Mouse (Mus musculus) neural tube, embryonic 12.5 days (tissue): ENCODE results near the gene Gdap1l1. TPM values are rescaled to one million over a fixed set of nuclear protein-coding genes. Genes with fewer than 3 reads are reported as not detected.

ENCODE experiments used
- ATAC-seq: fragments of 200-750 bp; cut with Nextera tagmentation; 2 replicates; pipeline ENCODE4 v1.8.0; 2017; ENCODE audit warnings: low read depth, mild to moderate bottlenecking, moderate TSS enrichment, moderate library complexity; ENCODE audit not compliant: low FRiP score
- H3K27ac ChIP-seq: fragments of 300-500 bp; sonication (generic); 2 replicates; pipeline ENCODE4 v1.5.1; 2016
- H3K27me3 ChIP-seq: fragments of 300-500 bp; sonication (generic); replicated peaks from 2 replicates; pipeline ENCODE4 v1.6.1; 2016; ENCODE audit warnings: mild to moderate bottlenecking
- H3K36me3 ChIP-seq: fragments of 300-500 bp; sonication (generic); 2 replicates; pipeline ENCODE4 v1.6.1; 2016; ENCODE audit warnings: mild to moderate bottlenecking
- H3K4me1 ChIP-seq: fragments of 300-500 bp; sonication (generic); 2 replicates; pipeline ENCODE4 v1.6.1; 2016
- H3K4me2 ChIP-seq: fragments of 300-500 bp; sonication (generic); replicated peaks from 2 replicates; pipeline ENCODE4 v1.6.1; 2016; ENCODE audit warnings: mild to moderate bottlenecking
- H3K4me3 ChIP-seq: fragments of 300-500 bp; sonication (generic); 2 replicates; pipeline ENCODE4 v1.5.1; 2016
- H3K9ac ChIP-seq: fragments of 300-500 bp; sonication (generic); 2 replicates; pipeline ENCODE4 v1.6.1; 2016; ENCODE audit warnings: mild to moderate bottlenecking
- H3K9me3 ChIP-seq: fragments of 300-500 bp; sonication (generic); 2 replicates; pipeline ENCODE4 v1.6.1; 2016; ENCODE audit warnings: mild to moderate bottlenecking
- WGBS: fragments of 180-500 bp; shearing (Covaris S2); methylation state at CpG from one replicate; pipeline ENCODE4 v1.1.7; 2016; 5-methylcytosine and 5-hydroxymethylcytosine counted together
- polyA plus RNA-seq: library from polyadenylated mRNA; unstranded; fragments of >200 nt; fragmentation: Nextera tagmentation; extraction: Ambion mirVana; gene quantifications from 2 replicates; pipeline ENCODE4 v1.2.1, GENCODE M21; 2016

Gene Gdap1l1
- polyA plus RNA-seq, 1 experiment from 2014 or later = 83.6 TPM

DNA sequence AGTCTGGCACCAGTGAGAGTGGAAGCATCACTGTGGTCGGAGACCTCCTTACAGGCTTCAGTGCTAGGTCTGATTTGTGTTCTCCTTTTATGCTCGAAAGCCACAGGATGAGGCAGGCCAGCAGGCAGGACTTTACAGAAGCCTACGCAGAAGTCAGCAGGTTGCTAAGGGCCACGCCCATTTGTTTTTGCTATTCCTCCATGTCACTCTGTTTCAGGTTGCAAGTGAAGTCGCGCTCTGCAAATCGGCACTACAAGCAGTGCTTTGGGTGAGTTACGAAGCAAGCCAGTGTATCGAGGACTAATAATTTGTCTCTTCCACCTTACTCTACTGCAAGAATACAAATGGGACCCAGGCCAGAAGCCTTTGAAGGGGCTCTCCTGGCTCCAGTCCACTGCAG is 7.0 kb upstream of the Gdap1l1 start:
- no peak for ATAC-seq
- WGBS = 88% methylated on average over 9 of the region's 9 CpGs
- Histone ChIP-seq H3K9ac (no peak overlapping the region), H3K4me1 (no peaks in the 10 kb centered on the region), H3K9me3 (no peaks in the 10 kb centered on the region), H3K27me3 (no peaks in the 10 kb centered on the region), H3K36me3 (no peaks in the 10 kb centered on the region), H3K27ac (no peak overlapping the region), H3K4me2 (no peak overlapping the region), H3K4me3 (no peak overlapping the region)

GRCm38 (mm10) chr2:163433971-163434370 is 4.3 kb upstream of the Gdap1l1 start:
- no peak overlapping the region for H3K4me3 ChIP-seq

GRCm38 (mm10) chr2:163437800-163438199 is 476 bp upstream of the Gdap1l1 start:
- Histone ChIP-seq H3K9me3 (no peaks in the 10 kb centered on the region), H3K9ac (peak overlapping the region; percentile 85; the same call in 1 of the 2 replicates), H3K4me2 (peak overlapping the region; percentile 64), H3K36me3 (no peaks in the 10 kb centered on the region), H3K4me3 (peak overlapping the region; percentile 70), H3K27me3 (no peaks in the 10 kb centered on the region), H3K4me1 (peaks cover 32% of the 10 kb centered on the region), H3K27ac (no peak overlapping the region)
- ATAC-seq = peak; percentile 19; the same call in 1 of the 2 replicates
- 40% methylated on average over 4 of the region's 4 CpGs for WGBS

More at GRCm38 (mm10) chr2:163433971-163434370, 4.3 kb upstream of the Gdap1l1 start:
- Histone ChIP-seq H3K4me2 (no peak overlapping the region), H3K27me3 (no peaks in the 10 kb centered on the region), H3K27ac (no peak overlapping the region), H3K9ac (no peak overlapping the region), H3K9me3 (no peaks in the 10 kb centered on the region), H3K4me1 (0 out of 2 replicates have a peak, but pooled peaks cover 12% of the 10 kb centered on the region), H3K36me3 (no peaks in the 10 kb centered on the region)
- 18% methylated on average over 4 of the region's 4 CpGs for WGBS
- no peak for ATAC-seq

GRCm38 (mm10) chr2:163438619-163439451 is 559 bp downstream of the Gdap1l1 start:
- peak overlapping the region; percentile 64 for H3K4me2 ChIP-seq
- H3K36me3 ChIP-seq = no peaks in the 10 kb centered on the region
- WGBS = 1% methylated on average over 30 of the region's 30 CpGs
- peak; percentile 59 for ATAC-seq
- peak overlapping the region; percentile 55 for H3K27ac ChIP-seq
- H3K4me3 ChIP-seq = peak overlapping the region; percentile 70
- H3K9ac ChIP-seq = peak overlapping the region; percentile 85
- H3K27me3 ChIP-seq = no peaks in the 10 kb centered on the region
- peaks cover 32% of the 10 kb centered on the region for H3K4me1 ChIP-seq
- H3K9me3 ChIP-seq = no peaks in the 10 kb centered on the region

DNA sequence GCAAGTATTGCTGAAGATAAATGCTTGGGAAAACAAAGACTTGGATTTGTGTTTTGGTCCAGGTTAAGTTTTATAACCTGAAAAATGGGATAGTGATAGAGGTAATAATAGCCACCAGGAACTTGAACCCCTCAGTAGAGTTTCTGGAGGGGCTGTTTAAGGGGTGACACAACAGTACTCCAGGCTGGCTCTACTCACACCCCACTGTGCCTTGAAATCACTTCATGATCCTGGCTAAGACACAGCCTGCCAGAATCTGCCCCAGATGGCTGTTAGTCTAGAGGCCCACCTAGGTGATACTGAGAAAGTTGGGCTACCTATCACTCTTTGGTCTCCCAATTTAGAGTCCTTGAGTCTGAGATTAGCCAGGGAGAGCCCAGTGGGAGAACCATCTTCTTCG is 1.2 kb downstream of the Gdap1l1 start:
- Histone ChIP-seq H3K4me3 (peak overlapping the region; percentile 70), H3K4me2 (peak overlapping the region; percentile 64), H3K4me1 (peaks cover 32% of the 10 kb centered on the region), H3K27ac (no peak overlapping the region), H3K27me3 (no peaks in the 10 kb centered on the region), H3K36me3 (no peaks in the 10 kb centered on the region), H3K9ac (peak overlapping the region; percentile 85), H3K9me3 (no peaks in the 10 kb centered on the region)
- 80% methylated on average over 1 of the region's 1 CpGs for WGBS
- ATAC-seq = no peak

GRCm38 (mm10) chr2:163443543-163443942 is 5.3 kb downstream of the Gdap1l1 start:
- Histone ChIP-seq H3K27me3 (no peaks in the 10 kb centered on the region), H3K9me3 (no peaks in the 10 kb centered on the region), H3K4me2 (no peak overlapping the region), H3K4me3 (no peak overlapping the region), H3K36me3 (peaks cover 25% of the 10 kb centered on the region), H3K4me1 (peaks cover 22% of the 10 kb centered on the region), H3K9ac (no peak overlapping the region), H3K27ac (no peak overlapping the region)
- 74% methylated on average over 6 of the region's 6 CpGs for WGBS
- no peak for ATAC-seq

- H3K9ac ChIP-seq = no peak overlapping the region
- H3K36me3 ChIP-seq = peaks cover 25% of the 10 kb centered on the region
- no peaks in the 10 kb centered on the region for H3K9me3 ChIP-seq
- H3K27me3 ChIP-seq = no peaks in the 10 kb centered on the region
- ATAC-seq = no peak
- H3K4me2 ChIP-seq = no peak overlapping the region
- peaks cover 20% of the 10 kb centered on the region for H3K4me1 ChIP-seq
- H3K4me3 ChIP-seq = no peak overlapping the region
- WGBS = 71% methylated on average over 7 of the region's 7 CpGs
- H3K27ac ChIP-seq = no peak overlapping the region
Measured at GRCm38 (mm10) chr2:163444017-163444416, 5.7 kb downstream of the Gdap1l1 start.

GRCm38 (mm10) chr2:163447375-163447774 is 9.1 kb downstream of the Gdap1l1 start:
- WGBS = 86% methylated on average over 12 of the region's 12 CpGs
- Histone ChIP-seq H3K27ac (no peak overlapping the region), H3K9ac (no peak overlapping the region), H3K4me1 (no peaks in the 10 kb centered on the region), H3K4me2 (no peak overlapping the region), H3K4me3 (no peak overlapping the region), H3K9me3 (no peaks in the 10 kb centered on the region), H3K36me3 (peaks cover 36% of the 10 kb centered on the region), H3K27me3 (no peaks in the 10 kb centered on the region)
- ATAC-seq = no peak

DNA sequence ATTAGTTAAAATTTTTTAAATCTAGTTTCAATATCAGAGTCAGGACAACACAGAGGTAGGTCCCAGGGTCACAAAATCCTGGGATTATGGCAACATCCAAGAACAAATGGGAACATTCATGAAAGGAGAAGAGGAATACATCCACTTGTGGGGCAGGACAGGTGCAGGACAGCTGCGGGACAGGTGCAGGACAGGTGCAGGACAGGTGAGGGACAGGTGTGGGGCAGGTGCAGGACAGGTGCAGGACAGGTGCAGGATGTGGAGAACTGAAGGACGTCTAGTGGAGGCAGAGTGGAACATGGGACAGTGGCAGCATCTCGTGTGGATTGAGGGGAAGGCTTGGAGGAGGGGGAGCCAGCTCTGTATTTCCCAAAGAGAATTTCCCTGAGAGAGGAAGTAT is 11.0 kb downstream of the Gdap1l1 start:
- Histone ChIP-seq H3K4me2 (no peak overlapping the region), H3K4me3 (no peak overlapping the region), H3K4me1 (no peaks in the 10 kb centered on the region), H3K9ac (no peak overlapping the region), H3K27ac (no peak overlapping the region), H3K27me3 (no peaks in the 10 kb centered on the region), H3K9me3 (no peaks in the 10 kb centered on the region), H3K36me3 (peaks cover 50% of the 10 kb centered on the region)
- no peak for ATAC-seq
- 69% methylated on average over 3 of the region's 3 CpGs for WGBS

DNA sequence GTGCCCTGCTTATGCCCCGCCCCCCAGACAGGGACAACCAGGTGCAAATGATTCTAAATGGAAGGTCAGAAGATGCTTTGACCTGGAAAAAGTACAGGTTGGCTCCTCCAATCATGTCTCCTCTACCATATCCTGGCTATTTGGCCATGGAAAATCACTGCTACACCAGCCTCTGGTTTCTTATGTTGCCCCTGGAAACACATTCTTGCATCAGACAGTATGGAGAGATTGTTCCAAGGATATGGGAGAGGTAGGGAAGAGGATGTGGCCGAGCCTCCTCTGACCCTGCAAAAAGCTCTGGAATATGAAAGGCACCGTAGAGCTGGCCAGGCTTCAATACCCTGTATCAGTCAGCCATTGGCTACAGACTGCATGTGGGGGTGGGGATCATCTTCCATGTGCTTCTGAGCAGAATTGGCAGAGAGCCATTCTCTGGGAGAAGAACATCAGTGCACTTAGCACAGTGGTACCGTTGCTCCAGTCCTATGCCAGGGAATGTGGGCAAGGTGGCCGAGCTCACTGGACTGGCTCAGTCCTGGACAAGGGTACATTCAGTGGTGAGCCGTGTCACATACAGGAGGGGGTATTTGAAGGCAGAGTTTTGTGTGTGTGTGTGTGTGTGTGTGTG is 12.5 kb downstream of the Gdap1l1 start:
- H3K36me3 ChIP-seq = peaks cover 56% of the 10 kb centered on the region
- H3K9me3 ChIP-seq = no peaks in the 10 kb centered on the region
- H3K4me1 ChIP-seq = no peaks in the 10 kb centered on the region
- H3K27me3 ChIP-seq = no peaks in the 10 kb centered on the region
- H3K27ac ChIP-seq = no peak overlapping the region
- no peak for ATAC-seq
- H3K4me3 ChIP-seq = no peak overlapping the region
- no peak overlapping the region for H3K4me2 ChIP-seq
- WGBS = 80% methylated on average over 6 of the region's 6 CpGs
- H3K9ac ChIP-seq = no peak overlapping the region

- H3K27ac ChIP-seq = no peak overlapping the region
- ATAC-seq = no peak
- no peak overlapping the region for H3K4me2 ChIP-seq
- H3K27me3 ChIP-seq = no peaks in the 10 kb centered on the region
- no peaks in the 10 kb centered on the region for H3K4me1 ChIP-seq
- H3K9me3 ChIP-seq = no peaks in the 10 kb centered on the region
- peaks cover 39% of the 10 kb centered on the region for H3K36me3 ChIP-seq
- no peak overlapping the region for H3K9ac ChIP-seq
- no peak overlapping the region for H3K4me3 ChIP-seq
- 93% methylated on average over 6 of the region's 6 CpGs for WGBS
Measured at GRCm38 (mm10) chr2:163452738-163453137, 14.5 kb downstream of the Gdap1l1 start.

DNA sequence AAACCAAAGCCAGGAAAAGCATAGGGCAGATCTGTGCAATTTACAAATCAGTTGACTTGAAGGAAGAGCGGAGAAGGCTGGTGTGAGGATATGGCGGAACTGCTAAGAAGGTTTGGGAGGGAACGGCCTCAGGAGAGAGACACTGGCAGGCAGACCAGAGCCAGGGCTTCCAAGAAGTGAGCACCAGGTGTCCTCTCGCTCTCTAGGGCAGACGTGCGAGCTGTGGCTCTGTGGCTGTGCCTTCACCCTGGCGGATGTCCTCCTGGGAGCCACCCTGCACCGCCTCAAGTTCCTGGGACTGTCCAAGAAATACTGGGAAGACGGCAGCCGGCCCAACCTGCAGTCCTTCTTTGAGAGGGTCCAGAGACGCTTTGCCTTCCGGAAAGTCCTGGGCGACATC is 15.1 kb downstream of the Gdap1l1 start:
- H3K4me1 ChIP-seq = no peaks in the 10 kb centered on the region
- H3K9me3 ChIP-seq = no peaks in the 10 kb centered on the region
- H3K4me2 ChIP-seq = no peak overlapping the region
- no peak overlapping the region for H3K9ac ChIP-seq
- 92% methylated on average over 13 of the region's 13 CpGs for WGBS
- no peak for ATAC-seq
- H3K27me3 ChIP-seq = no peaks in the 10 kb centered on the region
- no peak overlapping the region for H3K27ac ChIP-seq
- H3K36me3 ChIP-seq = peaks cover 34% of the 10 kb centered on the region
- H3K4me3 ChIP-seq = no peak overlapping the region
